Mouse (Mus musculus) intestine, embryonic 15.5 days (tissue): Measurements from ENCODE around the gene Atp6v1a. TPM values are rescaled to one million over a fixed set of nuclear protein-coding genes. Genes with fewer than 3 reads are reported as not detected.

Experiments used
- ATAC-seq: fragments of 200-750 bp; cut with Nextera tagmentation; 2 replicates; pipeline ENCODE4 v1.8.0; 2017; ENCODE audit warnings: moderate TSS enrichment, moderate library complexity
- H3K27ac ChIP-seq: fragments of 300-500 bp; sonication (generic); 2 replicates; pipeline ENCODE4 v1.5.1; 2015; ENCODE audit warnings: mild to moderate bottlenecking, inconsistent platforms
- H3K27me3 ChIP-seq: fragments of 300-500 bp; sonication (generic); replicated peaks from 2 replicates; pipeline ENCODE4 v1.6.1; 2015; ENCODE audit warnings: inconsistent platforms
- H3K36me3 ChIP-seq: fragments of 300-500 bp; sonication (generic); 2 replicates; pipeline ENCODE4 v1.6.1; 2015; ENCODE audit warnings: inconsistent platforms
- H3K4me1 ChIP-seq: fragments of 300-500 bp; sonication (generic); replicated peaks from 2 replicates; pipeline ENCODE4 v1.6.1; 2015; ENCODE audit warnings: inconsistent platforms
- H3K4me2 ChIP-seq: fragments of 300-500 bp; sonication (generic); replicated peaks from 2 replicates; pipeline ENCODE4 v1.6.1; 2015; ENCODE audit warnings: mild to moderate bottlenecking, inconsistent platforms
- H3K4me3 ChIP-seq: fragments of 300-500 bp; sonication (generic); replicated peaks from 2 replicates; pipeline ENCODE4 v1.5.1; 2015; ENCODE audit warnings: inconsistent platforms
- H3K9ac ChIP-seq: fragments of 300-500 bp; sonication (generic); 2 replicates; pipeline ENCODE4 v1.6.1; 2015; ENCODE audit warnings: inconsistent platforms
- H3K9me3 ChIP-seq: fragments of 300-500 bp; sonication (generic); 2 replicates; pipeline ENCODE4 v1.6.1; 2016; ENCODE audit warnings: inconsistent platforms
- WGBS: fragments of 180-500 bp; shearing (Covaris S2); methylation state at CpG from one replicate; pipeline ENCODE4 v1.1.7; 2015; 5-methylcytosine and 5-hydroxymethylcytosine counted together
- polyA plus RNA-seq: library from polyadenylated mRNA; unstranded; fragments of >200 nt; fragmentation: Nextera tagmentation; extraction: Ambion mirVana; gene quantifications from 2 replicates; pipeline ENCODE4 v1.2.1, GENCODE M21; 2015

The Atp6v1a gene
- polyA plus RNA-seq, 1 experiment from 2014 or later = 64.0 TPM

DNA sequence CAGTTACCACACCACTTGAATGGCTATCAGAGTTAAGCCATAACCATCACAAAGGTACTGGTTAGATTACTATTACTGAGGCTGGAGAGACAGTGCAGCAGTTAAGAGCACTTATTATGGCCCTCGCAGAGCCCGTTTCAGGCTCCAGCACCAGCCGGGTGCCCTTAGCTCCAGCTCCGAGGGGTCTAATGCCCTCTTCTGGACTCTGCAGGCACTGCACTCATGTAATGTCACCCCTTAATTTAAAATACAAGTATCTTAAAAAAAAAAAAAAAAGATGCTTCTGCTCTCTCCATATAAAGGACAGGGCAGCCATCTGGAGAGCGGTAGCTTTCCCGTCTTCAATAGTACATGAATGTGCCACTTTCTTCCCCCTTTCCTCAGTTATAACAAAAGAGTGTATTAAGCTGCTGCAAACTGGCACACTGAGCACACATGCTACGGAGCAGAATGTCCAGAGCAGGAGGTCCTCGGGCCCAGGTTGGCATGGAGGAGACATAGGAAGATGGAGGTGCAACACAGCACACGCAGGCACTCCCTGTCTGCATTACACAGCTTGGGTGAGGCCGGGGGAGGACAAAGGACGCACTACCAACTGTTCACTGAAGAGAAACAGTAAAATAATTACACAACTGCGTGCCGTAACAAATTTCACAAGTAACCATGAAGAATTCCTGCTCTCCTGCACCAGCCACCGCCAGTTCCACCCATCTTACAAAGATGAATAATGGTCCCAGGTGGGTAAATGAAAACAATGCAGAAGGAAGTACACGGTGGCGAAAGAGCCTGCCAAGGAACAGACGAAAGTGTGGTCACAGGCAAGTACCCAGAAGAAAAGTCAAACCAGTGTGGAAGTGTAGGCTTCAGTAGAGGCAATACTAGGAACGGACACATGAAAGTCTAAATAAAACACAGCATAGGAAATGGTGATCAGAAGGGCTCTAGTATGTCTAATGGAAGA, 35.4 kb downstream of the Atp6v1a start:
- WGBS = 90% methylated on average over 18 of the region's 18 CpGs
- no peak overlapping the region for H3K9ac ChIP-seq
- peaks cover 19% of the 10 kb centered on the region for H3K36me3 ChIP-seq
- H3K4me1 ChIP-seq = 0 out of 2 replicates have a peak, but pooled peaks cover 4% of the 10 kb centered on the region
- H3K4me3 ChIP-seq = no peak overlapping the region
- H3K9me3 ChIP-seq = no peaks in the 10 kb centered on the region
- no peak overlapping the region for H3K4me2 ChIP-seq
- no peaks in the 10 kb centered on the region for H3K27me3 ChIP-seq
- no peak overlapping the region for H3K27ac ChIP-seq
- no peak for ATAC-seq

DNA sequence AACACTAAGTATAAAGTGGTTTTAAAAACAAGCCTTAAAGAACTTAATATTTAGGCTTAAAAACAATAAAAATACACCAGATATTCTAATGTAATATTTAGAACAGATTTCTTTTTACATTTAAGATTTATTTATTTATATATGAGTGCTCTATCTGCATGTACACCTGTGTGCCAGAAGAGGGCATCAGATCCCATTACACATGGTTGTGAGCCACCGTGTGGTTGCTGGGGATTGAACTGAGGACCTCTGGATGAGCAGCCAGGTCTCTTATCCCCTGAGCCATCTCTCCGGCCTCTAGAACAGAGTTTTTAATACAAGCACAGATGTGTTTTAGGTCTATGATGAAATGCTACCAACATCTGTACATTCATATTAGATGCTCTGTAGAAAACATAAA, 36.6 kb downstream of the Atp6v1a start:
- H3K9me3 ChIP-seq = no peaks in the 10 kb centered on the region
- H3K9ac ChIP-seq = no peak overlapping the region
- peaks cover 28% of the 10 kb centered on the region for H3K36me3 ChIP-seq
- no peak for ATAC-seq
- no peaks in the 10 kb centered on the region for H3K4me1 ChIP-seq
- H3K27ac ChIP-seq = no peak overlapping the region
- H3K27me3 ChIP-seq = no peaks in the 10 kb centered on the region
- H3K4me2 ChIP-seq = no peak overlapping the region
- WGBS = 88% methylated on average over 2 of the region's 2 CpGs
- H3K4me3 ChIP-seq = no peak overlapping the region

GRCm38 (mm10) chr16:44101181-44101710, 38.3 kb downstream of the Atp6v1a start:
- H3K27me3 ChIP-seq = no peaks in the 10 kb centered on the region
- no peak overlapping the region for H3K9ac ChIP-seq
- H3K36me3 ChIP-seq = peaks cover 34% of the 10 kb centered on the region
- no peaks in the 10 kb centered on the region for H3K9me3 ChIP-seq
- WGBS = 90% methylated on average over 12 of the region's 12 CpGs
- ATAC-seq = no peak
- no peaks in the 10 kb centered on the region for H3K4me1 ChIP-seq
- no peak overlapping the region for H3K4me3 ChIP-seq
- H3K4me2 ChIP-seq = no peak overlapping the region
- H3K27ac ChIP-seq = no peak overlapping the region

DNA sequence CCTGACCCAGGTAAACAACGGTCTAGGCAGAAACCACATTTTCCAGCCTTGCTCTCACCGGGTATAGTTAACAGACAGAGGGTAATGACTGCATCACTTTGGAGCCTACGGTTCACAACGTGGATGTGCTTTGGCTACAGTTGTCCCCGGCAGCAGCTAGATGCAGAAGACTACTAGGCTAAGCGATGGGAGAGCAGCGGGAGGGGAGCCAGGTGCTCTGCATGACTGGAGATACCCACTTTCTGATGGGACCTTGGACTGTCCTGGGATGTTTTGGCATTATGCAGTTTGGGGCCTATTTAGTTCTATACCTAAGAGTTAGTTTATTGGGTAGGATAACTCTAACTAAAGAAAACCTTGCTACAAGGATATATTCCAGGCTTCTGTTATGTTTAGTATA, 40.1 kb downstream of the Atp6v1a start:
- 95% methylated on average over 7 of the region's 7 CpGs for WGBS
- Histone ChIP-seq H3K27me3 (no peaks in the 10 kb centered on the region), H3K9me3 (no peaks in the 10 kb centered on the region), H3K4me3 (no peak overlapping the region), H3K4me1 (no peaks in the 10 kb centered on the region), H3K9ac (no peak overlapping the region), H3K4me2 (no peak overlapping the region), H3K27ac (no peak overlapping the region), H3K36me3 (peaks cover 33% of the 10 kb centered on the region)
- no peak for ATAC-seq

- Histone ChIP-seq H3K27ac (no peak overlapping the region), H3K4me3 (no peak overlapping the region), H3K4me1 (no peaks in the 10 kb centered on the region), H3K4me2 (no peak overlapping the region), H3K9me3 (no peaks in the 10 kb centered on the region), H3K36me3 (peaks cover 10% of the 10 kb centered on the region; the same call in 1 of the 2 replicates), H3K9ac (no peak overlapping the region), H3K27me3 (no peaks in the 10 kb centered on the region)
- no peak for ATAC-seq
- WGBS = 57% methylated on average over 2 of the region's 2 CpGs
These were observed 51.9 kb downstream of the Atp6v1a start for GRCm38 (mm10) chr16:44087650-44088049.

DNA sequence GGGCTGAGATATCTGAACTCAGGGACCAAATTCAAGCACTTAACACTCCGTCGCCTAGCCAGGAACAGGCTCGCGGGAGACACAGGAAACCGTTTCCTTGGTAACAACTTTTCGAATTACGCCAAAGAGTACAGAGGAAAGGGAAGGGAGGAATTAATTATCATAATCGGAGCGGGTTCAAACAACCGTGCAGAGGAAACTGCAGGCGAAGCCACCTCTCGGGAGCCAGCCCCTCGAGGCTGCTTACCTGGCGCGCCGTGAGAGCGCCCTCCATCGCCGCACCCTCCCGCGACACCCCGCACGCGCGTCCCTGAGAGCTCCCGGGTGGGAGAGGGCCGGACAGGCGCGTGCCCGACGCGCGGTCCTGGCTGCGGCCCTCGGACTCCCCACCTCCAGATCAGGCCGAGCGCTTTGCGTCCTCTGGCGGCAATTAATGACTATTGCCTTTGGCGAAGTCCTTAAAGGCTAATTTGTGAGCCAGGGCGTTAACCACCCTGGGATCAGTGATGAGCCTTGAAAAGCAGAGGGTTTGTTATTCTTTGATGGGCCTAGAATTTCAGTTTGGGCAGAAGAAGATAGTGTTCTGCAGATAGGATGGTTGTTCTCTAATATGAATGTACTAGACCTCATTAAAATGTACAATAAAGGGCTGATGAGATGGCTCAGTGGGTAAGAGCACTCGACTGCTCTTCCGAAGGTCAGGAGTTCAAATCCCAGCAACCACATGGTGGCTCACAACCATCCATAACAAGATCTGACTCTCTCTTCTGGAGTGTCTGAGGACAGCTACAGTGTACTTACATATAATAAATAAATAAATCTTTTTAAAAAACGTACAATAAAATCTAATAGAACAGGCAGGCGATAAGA, 76.2 kb downstream of the Atp6v1a start, which contains the start of gene Gramd1c:
Gene Gramd1c, minus strand, starts transcription at position 321 of the 870 bp plus-strand sequence.
- ATAC-seq = peak; percentile 93
- Histone ChIP-seq H3K4me3 (peak within 1 kb of the TSS; percentile 63), H3K9ac (peak within 1 kb of the TSS; percentile 53), H3K9me3 (no peaks in the 10 kb centered on the region), H3K27me3 (no peaks in the 10 kb centered on the region), H3K4me1 (no peaks in the 10 kb centered on the region), H3K36me3 (no peaks in the 10 kb centered on the region), H3K27ac (no peak within 1 kb of the TSS), H3K4me2 (peak within 1 kb of the TSS; percentile 68)
- 5% methylated on average over 45 of the region's 45 CpGs for WGBS

DNA sequence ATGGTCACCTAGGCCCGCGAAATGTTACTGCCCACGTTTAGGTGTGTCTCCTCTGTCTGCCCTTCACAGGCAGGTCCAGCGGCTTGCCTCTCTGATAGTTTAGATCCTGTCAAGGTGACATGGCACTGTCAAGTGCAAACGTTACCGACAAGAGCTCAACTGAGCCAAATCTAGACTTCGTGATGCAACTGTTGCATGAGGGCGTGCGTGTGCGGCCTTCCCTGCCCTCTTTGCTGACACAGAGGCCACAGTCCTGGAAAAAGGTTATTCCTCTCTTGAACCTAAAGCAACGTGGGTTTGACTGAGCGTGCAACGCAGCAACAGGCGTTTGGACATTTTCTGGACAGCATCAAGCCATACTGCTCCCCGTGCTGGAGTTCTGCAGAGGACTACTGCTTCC, 78.2 kb downstream of the Atp6v1a start:
- Histone ChIP-seq H3K27ac (no peak overlapping the region), H3K4me3 (no peak overlapping the region), H3K27me3 (no peaks in the 10 kb centered on the region), H3K36me3 (no peaks in the 10 kb centered on the region), H3K9ac (no peak overlapping the region), H3K4me2 (no peak overlapping the region), H3K4me1 (no peaks in the 10 kb centered on the region), H3K9me3 (no peaks in the 10 kb centered on the region)
- no peak for ATAC-seq
- 92% methylated on average over 15 of the region's 15 CpGs for WGBS

GRCm38 (mm10) chr16:44060604-44061286, 78.8 kb downstream of the Atp6v1a start:
- Histone ChIP-seq H3K9ac (no peak overlapping the region), H3K27me3 (no peaks in the 10 kb centered on the region), H3K4me2 (no peak overlapping the region), H3K4me3 (no peak overlapping the region), H3K4me1 (no peaks in the 10 kb centered on the region), H3K27ac (no peak overlapping the region), H3K36me3 (no peaks in the 10 kb centered on the region), H3K9me3 (no peaks in the 10 kb centered on the region)
- 88% methylated on average over 18 of the region's 18 CpGs for WGBS
- ATAC-seq = no peak

DNA sequence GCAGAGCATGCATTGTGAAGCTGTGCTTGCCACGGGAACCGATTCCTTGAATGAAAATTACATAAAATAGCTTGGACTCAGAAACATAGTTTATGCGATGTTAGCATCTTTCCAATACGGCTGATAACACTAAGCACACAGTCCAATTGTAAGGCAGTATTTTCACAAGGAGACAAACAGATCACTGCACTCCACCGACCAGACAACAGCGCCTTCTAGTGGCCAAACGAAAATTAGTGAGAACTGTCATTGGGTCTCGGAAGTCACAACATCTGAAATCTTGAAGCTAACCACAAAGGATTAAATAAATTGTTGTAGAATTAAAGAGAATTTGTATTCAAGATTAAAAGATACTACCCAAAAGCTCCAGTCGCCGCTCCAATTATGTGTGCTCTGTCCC, 80.8 kb downstream of the Atp6v1a start:
- no peaks in the 10 kb centered on the region for H3K36me3 ChIP-seq
- H3K4me3 ChIP-seq = no peak overlapping the region
- H3K4me2 ChIP-seq = no peak overlapping the region
- no peak overlapping the region for H3K27ac ChIP-seq
- 25% methylated on average over 10 of the region's 10 CpGs for WGBS
- H3K9ac ChIP-seq = no peak overlapping the region
- ATAC-seq = no peak
- no peaks in the 10 kb centered on the region for H3K4me1 ChIP-seq
- no peaks in the 10 kb centered on the region for H3K9me3 ChIP-seq
- H3K27me3 ChIP-seq = no peaks in the 10 kb centered on the region

- Histone ChIP-seq H3K4me3 (no peak overlapping the region), H3K36me3 (no peaks in the 10 kb centered on the region), H3K9me3 (no peaks in the 10 kb centered on the region), H3K9ac (no peak overlapping the region), H3K4me1 (no peaks in the 10 kb centered on the region), H3K27ac (no peak overlapping the region), H3K27me3 (no peaks in the 10 kb centered on the region), H3K4me2 (no peak overlapping the region)
- 67% methylated on average over 8 of the region's 8 CpGs for WGBS
- no peak; the same call in 1 of the 2 replicates for ATAC-seq
These were observed 83.7 kb downstream of the Atp6v1a start for GRCm38 (mm10) chr16:44055766-44056165.

DNA sequence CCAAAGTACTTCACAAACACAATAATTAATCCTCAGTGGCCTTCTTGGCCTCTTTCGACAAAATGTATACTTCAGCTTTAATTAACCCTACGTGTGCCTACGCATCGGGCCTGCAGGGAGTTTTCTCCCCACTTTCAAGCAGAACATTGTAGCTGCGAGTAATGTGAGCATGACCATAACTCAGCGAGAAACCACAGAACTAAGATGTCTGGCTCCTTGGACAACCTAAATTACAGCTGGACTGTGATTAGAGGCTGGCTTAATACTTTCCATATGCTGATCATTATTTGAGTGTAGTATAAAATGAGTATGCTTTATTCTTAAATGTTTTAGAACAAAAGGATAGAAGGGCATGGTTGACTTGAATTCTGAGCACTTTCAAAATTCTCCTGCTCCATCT, 86.2 kb downstream of the Atp6v1a start:
- ATAC-seq = no peak
- Histone ChIP-seq H3K4me1 (no peaks in the 10 kb centered on the region), H3K36me3 (no peaks in the 10 kb centered on the region), H3K9ac (no peak overlapping the region), H3K9me3 (no peaks in the 10 kb centered on the region), H3K27ac (no peak overlapping the region), H3K4me3 (no peak overlapping the region), H3K4me2 (no peak overlapping the region), H3K27me3 (no peaks in the 10 kb centered on the region)
- 49% methylated on average over 6 of the region's 6 CpGs for WGBS

GRCm38 (mm10) chr16:44052390-44052789, 87.1 kb downstream of the Atp6v1a start:
- 82% methylated on average over 6 of the region's 6 CpGs for WGBS
- H3K27ac ChIP-seq = no peak overlapping the region
- no peaks in the 10 kb centered on the region for H3K36me3 ChIP-seq
- H3K4me1 ChIP-seq = no peaks in the 10 kb centered on the region
- ATAC-seq = no peak
- H3K4me2 ChIP-seq = no peak overlapping the region
- H3K9me3 ChIP-seq = no peaks in the 10 kb centered on the region
- H3K9ac ChIP-seq = no peak overlapping the region
- no peaks in the 10 kb centered on the region for H3K27me3 ChIP-seq
- H3K4me3 ChIP-seq = no peak overlapping the region
